Mouse (Mus musculus) lung, adult 2 months (tissue): ENCODE data around the gene Mecom.

Source experiments
- CTCF ChIP-seq: fragments of 200-500 bp; IDR thresholded peaks from 2 replicates; pipeline ENCODE4 v1.5.1; 2011; ENCODE audit warnings: mild to moderate bottlenecking, low read length, control low read depth; ENCODE audit not compliant: insufficient read depth
- POLR2A ChIP-seq: fragments of 200-500 bp; IDR thresholded peaks from 2 replicates; pipeline ENCODE4 v1.6.1; 2011; ENCODE audit warnings: low read depth, mild to moderate bottlenecking, control low read depth, low read length, borderline replicate concordance; ENCODE audit errors: extremely low read depth

- TF ChIP-seq CTCF (no peak), POLR2A (no peak)
These were observed 442.5 kb downstream of the Mecom start for GRCm38 (mm10) chr3:30105194-30105823.
